Mouse (Mus musculus) left cerebral cortex, postnatal 36 days (tissue): ENCODE measurements around the gene Dync2li1. TPM values are rescaled to one million over a fixed set of nuclear protein-coding genes. Genes with fewer than 3 reads are reported as not detected.

Source experiments
- DNase-seq, 2 experiments: peaks; one replicate each; pipeline ENCODE4 v3.0.0; 2021 to 2022; ENCODE audit warnings: low spot score in 2 of 2, mixed read lengths in 1 of 2
- intact Hi-C: fragments of 180-260 bp; cut with DNase I; formaldehyde crosslinking; loops from one replicate; pipeline ENCODE4 v1.15.1; 2025
- total RNA-seq, 2 experiments: library from RNA; stranded (reverse); gene quantifications; 2 replicates each; pipeline ENCODE4 v1.2.3; 2021

Gene Dync2li1
- total RNA-seq, 2 experiments from 2014 or later = 19.8 to 22.3 TPM

- intact Hi-C loops = no loop called here
- DNase-seq = peak; percentile 22 to 33
Measured at GRCm38 (mm10) chr17:84641893-84642292, 15.6 kb downstream of the Dync2li1 start.

GRCm38 (mm10) chr17:84642324-84642723 lies 16.0 kb downstream of the Dync2li1 start:
- intact Hi-C loops = no loop called here
- DNase-seq = peak in 1 of 2 experiments; percentile 14

GRCm38 (mm10) chr17:84644292-84645050 lies 18.2 kb downstream of the Dync2li1 start:
- DNase-seq = no peak
- intact Hi-C loops = no loop called here

- DNase-seq = no peak
- intact Hi-C loops = no loop called here
Measured at GRCm38 (mm10) chr17:84645119-84645518, 18.8 kb downstream of the Dync2li1 start.

GRCm38 (mm10) chr17:84645894-84646293 lies 19.6 kb downstream of the Dync2li1 start:
- DNase-seq = no peak
- intact Hi-C loops = no loop called here

GRCm38 (mm10) chr17:84646477-84646876 lies 20.2 kb downstream of the Dync2li1 start:
- DNase-seq = no peak
- intact Hi-C loops = no loop called here

GRCm38 (mm10) chr17:84647630-84648029 lies 21.3 kb downstream of the Dync2li1 start:
- intact Hi-C loops = no loop called here
- no peak for DNase-seq

GRCm38 (mm10) chr17:84650302-84651017 lies 24.2 kb downstream of the Dync2li1 start:
- intact Hi-C loops = no loop called here
- DNase-seq = no peak

- intact Hi-C loops = no loop called here
Measured at GRCm38 (mm10) chr17:84653544-84653943, 27.2 kb downstream of the Dync2li1 start.

GRCm38 (mm10) chr17:84656205-84656604 lies 29.9 kb downstream of the Dync2li1 start:
- intact Hi-C loops = no loop called here
- DNase-seq = no peak

More at GRCm38 (mm10) chr17:84653544-84653943, 27.2 kb downstream of the Dync2li1 start:
- DNase-seq = no peak

- no peak for DNase-seq
- intact Hi-C loops = no loop called here
Measured at GRCm38 (mm10) chr17:84656653-84657421, 30.5 kb downstream of the Dync2li1 start.

GRCm38 (mm10) chr17:84657422-84657732 lies 31.1 kb downstream of the Dync2li1 start:
- intact Hi-C loops = no loop called here
- DNase-seq = no peak

GRCm38 (mm10) chr17:84657782-84658181 lies 31.5 kb downstream of the Dync2li1 start:
- DNase-seq = no peak
- intact Hi-C loops = no loop called here

- intact Hi-C loops = no loop called here
- no peak for DNase-seq
Measured at GRCm38 (mm10) chr17:84658195-84658594, 31.9 kb downstream of the Dync2li1 start.

- intact Hi-C loops = no loop called here
- no peak for DNase-seq
Measured at GRCm38 (mm10) chr17:84658951-84659350, 32.7 kb downstream of the Dync2li1 start.

- intact Hi-C loops = loop anchor here (1.0 kb wide), 1 partner anchor 22 kb away; no protein-coding TSS in a partner anchor
- DNase-seq = no peak
Measured at GRCm38 (mm10) chr17:84665053-84665452, 38.8 kb downstream of the Dync2li1 start.

- DNase-seq = no peak
- intact Hi-C loops = loop anchor here (1.0 kb wide), 1 partner anchor 22 kb away; no protein-coding TSS in a partner anchor
Measured at GRCm38 (mm10) chr17:84665691-84666090, 39.4 kb downstream of the Dync2li1 start.

GRCm38 (mm10) chr17:84667848-84668247 lies 41.6 kb downstream of the Dync2li1 start:
- intact Hi-C loops = no loop called here
- no peak for DNase-seq

GRCm38 (mm10) chr17:84672376-84673369 lies 46.4 kb downstream of the Dync2li1 start:
- DNase-seq = no peak
- intact Hi-C loops = no loop called here
